Mouse (Mus musculus) megakaryocyte, adult 5-6 weeks (primary cell): ENCODE results near the gene Pycr2. TPM values are rescaled to one million over a fixed set of nuclear protein-coding genes. Genes with fewer than 3 reads are reported as not detected.
A peak's percentile ranks its signal among the peaks of the same experiment; 100 is the strongest.

Experiments used
- ATAC-seq: 2 replicates; pipeline ENCODE4 v1.8.0; 2016; ENCODE audit warnings: mild to moderate bottlenecking, inconsistent platforms; ENCODE audit not compliant: poor library complexity, severe bottlenecking
- total RNA-seq, 2 experiments: library from RNA; stranded (forward) in 1 of 2; stranded (reverse) in 1 of 2; fragments of 153-499, 151-499 nt in 1 of 2; fragments of 221-1000, 200-1000 nt in 1 of 2; gene quantifications; 2 replicates each; pipeline versions ENCODE4 v1.2.3 to v1.2.4; 2015 to 2017

Gene Pycr2
- total RNA-seq (2015) (14.5 and 16.4 TPM in 2 replicates), total RNA-seq (2017) (17.3 and 19.6 TPM in 2 replicates)

DNA sequence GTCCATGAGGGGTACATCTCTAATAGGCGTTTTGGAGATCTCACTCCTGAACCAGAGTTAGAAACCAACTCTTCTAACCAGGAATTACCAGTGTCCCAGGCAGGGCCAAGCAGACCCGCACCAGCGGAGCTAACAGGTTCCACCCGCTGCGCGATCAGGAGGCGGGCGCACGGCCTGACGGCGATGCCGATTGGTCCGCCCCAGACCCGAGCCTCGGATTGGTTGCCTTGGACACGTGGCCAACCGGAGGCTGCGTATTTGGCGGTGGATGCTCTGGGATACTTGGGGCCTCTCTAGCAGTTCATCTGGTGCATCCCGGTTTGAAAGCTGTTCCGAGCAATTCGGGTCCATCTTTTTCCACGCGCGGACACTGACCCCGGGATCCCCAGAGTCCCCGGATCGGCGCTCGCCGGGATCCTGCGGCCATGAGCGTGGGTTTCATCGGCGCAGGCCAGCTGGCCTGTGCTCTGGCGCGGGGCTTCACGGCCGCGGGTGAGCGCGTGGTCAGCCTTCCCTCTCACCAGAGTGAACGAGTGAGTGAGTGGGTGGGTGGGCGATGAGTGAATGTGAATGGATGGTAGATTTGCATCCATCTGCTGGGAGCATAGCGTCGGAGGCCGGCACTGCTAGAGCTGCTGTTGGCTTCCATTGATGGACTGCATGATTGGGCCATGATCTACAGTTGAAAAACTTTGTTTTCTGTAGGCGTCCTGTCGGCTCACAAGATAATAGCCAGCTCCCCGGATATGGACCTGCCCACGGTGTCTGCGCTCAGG, at the start of gene Pycr2:
TSS of gene Pycr2 (plus strand) at position 255 of the 776 bp plus-strand sequence.
- ATAC-seq, result peak; percentile 97

DNA sequence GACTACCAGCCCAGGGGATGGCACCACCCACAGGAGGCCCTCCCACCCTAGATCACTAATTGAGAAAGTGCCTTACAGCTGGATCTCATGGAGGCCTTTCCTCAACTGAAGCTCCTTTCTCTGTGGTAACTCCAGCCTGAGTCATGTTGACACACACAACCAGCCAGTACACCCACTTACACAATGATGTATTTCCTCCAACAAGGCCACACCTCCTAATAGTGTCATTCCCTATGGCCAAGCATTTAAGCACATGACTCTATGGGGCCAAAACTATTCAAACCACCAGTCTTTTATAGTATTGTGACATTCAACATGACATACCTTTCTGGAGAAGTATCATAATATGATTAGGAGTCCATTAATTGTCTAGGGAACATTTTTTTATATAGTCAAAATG, 45.3 kb upstream of the Pycr2 start:
- peak; percentile 87 for ATAC-seq

DNA sequence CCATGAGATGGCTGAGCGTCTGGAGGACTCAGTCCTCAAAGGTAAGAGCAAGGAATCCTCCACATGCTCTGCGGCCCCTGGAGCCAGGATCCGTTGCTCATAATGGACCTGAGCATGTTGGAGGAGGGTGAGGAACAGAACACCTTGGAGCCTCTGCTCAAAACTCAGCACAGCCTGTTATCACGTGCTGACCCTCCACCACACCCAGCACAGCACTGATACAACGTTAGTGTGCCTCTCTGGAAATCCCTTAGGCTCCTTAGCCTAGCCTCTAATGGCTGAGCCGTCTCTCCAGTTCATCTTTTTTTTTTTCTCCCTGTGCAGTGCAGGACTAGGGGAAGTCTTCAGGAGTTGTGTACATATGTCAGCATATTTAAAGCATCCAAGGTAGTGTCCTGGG, 44.1 kb upstream of the Pycr2 start:
- ATAC-seq, result no peak

DNA sequence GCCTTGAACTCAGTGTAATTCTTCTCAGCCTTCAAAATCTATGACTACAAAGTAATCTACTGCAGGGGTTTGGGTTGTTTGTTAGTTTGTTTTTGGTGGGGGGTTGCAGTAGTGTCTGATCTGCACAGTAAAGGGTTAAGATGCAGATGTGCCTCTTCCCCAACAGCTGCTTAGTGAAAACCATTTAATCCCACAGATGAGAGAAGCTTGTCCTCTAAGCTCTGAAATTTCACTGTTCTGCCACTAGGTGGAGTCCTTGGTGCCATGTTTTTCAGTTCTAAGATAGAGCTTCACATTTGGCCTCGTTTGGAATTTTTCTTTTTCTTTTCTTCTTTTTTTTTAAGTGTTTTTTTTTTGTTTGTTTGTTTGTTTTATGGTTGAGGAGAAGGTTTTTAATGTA, 40.5 kb upstream of the Pycr2 start:
- ATAC-seq, result peak; percentile 83

DNA sequence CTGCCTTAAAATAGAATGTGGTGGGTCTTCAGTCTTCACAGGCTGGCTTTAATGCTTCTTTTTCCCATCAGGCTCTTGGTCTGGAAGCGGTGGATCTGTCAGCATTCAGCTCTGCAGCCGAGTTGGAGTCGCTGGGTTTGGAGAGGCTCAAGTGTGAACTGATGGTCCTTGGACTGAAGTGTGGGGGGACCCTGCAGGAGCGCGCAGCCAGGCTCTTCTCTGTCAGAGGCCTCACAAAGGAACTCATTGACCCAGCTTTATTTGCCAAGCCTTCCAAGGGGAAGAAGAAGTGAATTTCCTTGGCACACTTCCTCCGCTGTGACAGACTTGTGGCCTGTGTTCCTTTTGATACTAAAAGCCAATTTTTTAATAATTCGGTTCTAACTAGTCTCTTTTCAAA, 38.1 kb upstream of the Pycr2 start:
- no peak for ATAC-seq

DNA sequence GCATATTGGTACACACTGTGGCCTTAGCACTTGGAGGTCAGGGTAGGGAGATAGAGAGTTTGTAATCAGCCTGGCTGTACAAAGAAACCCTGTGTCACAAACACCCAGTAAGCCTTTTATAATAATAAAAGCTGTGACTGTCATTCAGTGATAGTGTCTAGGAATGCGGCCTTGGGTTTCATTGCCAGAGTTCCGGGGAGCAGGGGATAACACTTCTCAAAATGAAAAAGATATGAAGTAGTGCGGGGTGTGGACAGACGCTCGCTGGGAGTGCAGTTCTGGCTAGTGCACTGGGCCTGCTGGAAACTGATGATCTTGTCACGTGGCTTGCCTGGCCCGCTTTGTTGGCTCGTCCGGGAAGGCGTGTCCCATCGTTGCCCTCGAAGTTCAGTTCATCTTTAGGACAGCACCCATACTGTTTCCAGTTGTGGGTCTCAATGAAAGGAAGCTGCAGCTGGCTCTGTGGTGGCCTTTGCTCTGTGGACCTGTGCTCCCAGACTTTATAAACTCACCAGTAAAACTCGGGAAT, 33.9 kb upstream of the Pycr2 start:
- ATAC-seq, result no peak

DNA sequence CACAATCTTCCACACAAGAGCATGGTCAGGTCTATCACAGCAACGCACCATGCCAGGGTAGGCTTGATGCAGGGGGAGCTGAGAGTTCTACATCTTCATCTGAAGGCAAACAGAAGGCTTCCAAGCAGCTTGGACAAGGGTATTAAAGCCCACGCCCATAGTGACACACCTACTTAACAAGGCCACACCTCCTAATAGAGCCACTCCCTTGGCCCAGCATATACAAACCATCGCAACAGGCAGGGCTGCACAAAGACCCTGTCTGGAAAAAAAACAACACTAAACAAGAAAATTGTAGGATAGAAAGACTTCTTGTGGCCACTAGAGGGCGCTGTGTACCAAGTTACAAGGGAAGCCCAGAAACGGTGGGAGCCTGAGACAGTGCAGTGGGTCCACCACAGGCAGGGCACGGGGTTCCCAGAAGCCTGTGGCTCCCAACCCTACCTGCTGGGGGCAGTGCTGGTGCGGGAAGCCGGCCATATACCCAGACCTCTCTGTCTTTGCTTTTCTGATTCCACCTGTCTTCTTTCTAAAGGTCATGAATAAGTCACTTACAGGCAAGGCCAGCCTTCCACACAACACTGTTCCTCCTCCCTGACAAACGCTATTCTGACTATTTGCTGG, 30.1 kb upstream of the Pycr2 start:
- ATAC-seq, result peak; percentile 99

DNA sequence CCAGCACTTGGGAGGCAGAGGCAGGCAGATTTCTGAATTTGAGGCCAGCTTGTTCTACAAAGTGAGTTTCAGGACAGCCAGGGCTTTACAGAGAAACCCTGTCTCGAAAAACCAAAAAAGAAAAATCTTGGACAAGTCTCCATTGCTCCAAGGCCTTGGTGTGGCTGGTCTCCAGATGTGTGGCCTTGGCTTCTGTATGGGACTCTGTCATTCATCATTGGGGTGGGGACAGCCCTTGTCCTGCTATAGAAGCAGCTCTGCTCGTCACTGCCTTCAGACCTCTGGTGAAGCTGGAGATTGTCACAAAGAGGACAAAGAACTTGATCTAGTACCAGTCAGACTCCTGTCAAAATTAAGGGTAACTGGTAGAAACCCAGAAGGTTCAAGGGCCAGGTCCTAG, 29.5 kb upstream of the Pycr2 start:
- ATAC-seq, result no peak

DNA sequence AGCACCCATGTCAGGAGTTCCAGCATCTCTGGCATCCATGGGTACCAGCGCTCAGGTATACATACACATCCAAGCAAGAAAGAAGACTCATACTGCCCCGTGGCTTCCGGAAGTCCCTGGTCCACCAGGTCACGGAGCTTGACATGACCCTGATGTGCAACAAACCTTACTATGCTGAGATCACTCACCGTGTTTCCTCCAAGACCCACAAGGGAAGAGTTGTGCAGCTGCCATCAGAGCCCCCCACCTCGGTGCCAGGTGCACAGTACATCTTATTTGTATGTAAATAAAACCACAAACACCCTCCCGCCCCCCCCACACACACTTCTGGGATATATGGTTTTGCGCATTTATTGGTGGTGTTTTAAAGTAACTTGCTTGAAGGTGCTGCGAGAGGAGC, 29.0 kb upstream of the Pycr2 start:
- ATAC-seq, result no peak

DNA sequence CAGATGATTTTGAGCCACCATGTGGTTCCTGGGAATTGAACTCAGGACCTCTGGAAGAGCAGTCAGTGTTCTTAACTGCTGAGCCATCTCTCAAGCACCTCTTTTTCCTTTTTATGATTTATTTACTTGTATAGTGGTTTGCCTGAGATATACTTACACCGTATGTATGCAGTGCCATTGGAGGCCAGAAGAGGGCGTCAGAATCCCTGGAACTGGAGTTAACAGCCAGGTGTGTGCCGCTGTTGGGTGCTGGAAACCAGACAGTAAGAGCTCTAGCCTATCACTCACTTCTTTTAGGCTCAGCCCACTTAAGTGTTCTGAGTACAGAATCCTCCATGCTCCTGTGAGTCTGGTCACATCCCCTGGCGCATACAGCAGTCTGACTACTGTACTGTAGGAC, 26.6 kb upstream of the Pycr2 start:
- ATAC-seq, result no peak

DNA sequence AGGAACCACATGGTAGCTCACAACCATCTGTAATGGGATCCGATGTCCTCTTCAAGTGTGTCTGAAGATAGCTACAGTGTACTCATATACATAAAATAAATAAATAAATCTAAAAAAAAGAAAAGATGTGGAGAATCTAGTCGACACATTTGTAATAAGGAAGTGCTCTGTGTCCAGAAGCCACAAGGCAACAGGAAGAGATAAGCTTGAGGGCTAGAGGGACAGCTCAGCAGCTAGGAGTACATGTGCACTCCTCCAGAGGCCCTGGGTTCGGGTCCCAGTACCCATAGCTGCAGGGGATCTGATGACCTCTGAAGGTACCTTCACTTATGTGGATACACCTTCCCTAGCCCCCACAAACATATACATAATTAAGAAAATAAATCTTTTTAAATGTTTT, 22.3 kb upstream of the Pycr2 start:
- ATAC-seq, result no peak

DNA sequence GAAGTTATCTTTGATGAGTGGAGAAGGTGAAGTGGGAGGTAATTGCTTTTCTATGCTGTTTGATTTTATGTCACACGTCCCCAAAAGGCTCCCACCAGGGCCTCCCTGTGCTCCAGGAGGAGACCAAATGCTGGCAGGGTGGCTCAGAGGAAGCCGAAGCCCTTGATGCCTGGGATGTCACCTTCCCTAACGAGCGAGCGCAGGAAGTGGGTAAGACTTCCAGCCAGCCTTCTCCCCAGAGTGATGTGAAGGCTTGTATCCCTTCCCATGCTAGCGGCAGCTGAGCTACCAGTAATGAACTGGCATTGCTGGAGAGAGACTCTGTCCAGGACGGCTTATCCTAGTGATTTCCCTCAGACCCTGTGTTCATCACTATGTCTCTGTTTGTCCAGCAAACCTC, 20.4 kb upstream of the Pycr2 start:
- ATAC-seq, result no peak

DNA sequence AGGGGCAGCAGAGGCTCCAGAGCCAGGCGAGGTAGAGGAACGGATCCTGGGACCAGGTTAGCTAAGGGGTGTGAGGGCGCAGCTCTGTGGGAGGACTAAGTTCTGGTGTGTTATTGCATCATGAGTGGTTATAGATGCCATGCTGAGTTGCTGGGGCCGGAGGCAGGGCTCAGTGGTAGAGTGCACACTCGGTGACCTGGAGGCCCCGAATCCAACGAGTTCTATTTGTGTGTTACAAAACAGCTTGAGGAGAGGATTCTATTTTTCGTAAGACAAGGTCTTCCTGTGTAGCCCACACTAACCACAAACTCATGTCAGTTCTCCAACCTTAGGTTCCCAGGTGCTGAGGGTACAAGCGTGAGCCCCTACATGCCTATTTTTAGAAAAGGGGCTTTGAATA, 19.6 kb upstream of the Pycr2 start:
- peak; percentile 45 for ATAC-seq

DNA sequence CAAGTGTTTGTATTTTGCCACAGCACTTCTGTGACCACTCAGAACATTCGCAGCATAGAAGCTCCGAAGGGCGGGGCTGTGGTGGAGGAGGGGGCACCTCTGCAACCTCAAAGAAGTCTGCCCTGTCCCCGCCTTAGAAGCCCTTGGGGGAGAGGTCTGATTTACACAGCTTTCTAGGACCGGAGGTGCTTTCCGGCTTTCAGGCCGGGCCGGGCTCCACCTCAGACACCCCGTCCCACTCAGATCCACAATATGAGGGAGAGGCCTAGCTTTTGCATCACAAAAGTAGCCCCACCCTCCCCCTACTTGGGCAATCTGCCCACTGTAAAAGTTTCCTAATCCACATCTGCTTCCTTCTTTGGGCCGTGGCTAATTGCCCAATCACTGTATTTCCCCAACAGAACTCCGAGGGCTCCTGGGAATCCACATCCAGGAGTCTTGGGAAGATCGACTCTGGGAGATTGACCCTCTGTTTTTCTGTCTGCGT, 15.5 kb upstream of the Pycr2 start:
- ATAC-seq, result peak; percentile 71

DNA sequence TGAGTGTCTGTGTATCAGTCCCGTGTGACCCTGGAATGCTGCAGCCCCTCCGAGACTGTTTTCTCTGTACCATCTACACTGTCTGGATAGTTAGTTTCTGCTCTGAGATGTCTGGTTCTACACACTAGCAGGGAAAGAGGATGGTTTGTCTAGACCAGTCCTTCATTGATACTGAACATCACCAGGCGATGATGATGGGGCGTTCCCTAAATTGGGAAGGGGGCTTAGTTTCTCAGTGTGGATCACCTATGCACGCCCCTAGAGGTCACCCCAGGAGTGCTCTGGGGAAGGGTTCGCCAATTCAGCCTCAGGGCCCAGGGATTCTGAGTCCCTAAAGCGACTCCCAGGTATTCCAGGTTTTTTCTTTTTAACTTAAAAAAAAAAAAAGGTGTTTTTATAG, 14.9 kb upstream of the Pycr2 start:
- ATAC-seq, result no peak

DNA sequence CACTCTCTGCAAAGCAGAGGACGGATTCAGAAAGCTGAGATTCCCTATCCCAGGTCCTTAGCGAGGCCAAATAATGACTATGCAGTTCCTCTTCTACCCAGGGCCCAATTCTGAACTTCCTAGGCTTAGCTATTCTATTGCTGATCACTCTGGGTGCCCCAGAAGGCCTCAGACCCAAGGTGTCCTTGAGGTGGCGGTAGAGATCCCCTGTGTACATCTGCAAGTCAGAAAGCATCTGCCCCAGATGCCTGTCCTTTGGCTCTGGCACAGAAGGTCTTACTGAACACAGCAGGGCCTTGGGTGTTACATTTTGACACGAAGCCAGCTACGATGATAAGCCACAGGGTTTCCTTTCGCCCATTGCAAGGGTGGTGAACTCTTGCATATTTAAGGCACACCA, 14.3 kb upstream of the Pycr2 start:
- ATAC-seq, result peak; percentile 48

DNA sequence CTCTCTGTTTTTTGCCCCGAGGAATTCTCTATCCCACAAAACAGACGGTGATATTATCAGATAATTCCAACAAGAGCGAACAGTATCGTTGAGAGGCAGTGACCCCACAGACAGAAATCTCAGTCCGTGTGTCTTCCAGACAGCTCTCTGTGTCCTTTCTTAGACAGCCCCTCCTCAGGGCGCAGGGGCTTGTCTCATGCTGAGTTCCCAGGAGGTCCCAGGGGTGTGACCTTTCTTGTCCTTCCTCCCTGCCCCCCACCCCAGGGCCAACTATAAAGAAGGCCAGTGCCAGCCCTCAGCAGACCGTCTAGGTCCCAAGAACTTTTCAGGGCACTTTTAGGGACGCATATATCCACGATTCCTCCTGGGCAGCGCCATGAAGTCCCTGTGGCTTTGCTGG, 11.3 kb upstream of the Pycr2 start, which contains the start of gene Lefty2:
TSS of gene Lefty2 (plus strand) at position 301 of the 400 bp plus-strand sequence.
- no peak for ATAC-seq

DNA sequence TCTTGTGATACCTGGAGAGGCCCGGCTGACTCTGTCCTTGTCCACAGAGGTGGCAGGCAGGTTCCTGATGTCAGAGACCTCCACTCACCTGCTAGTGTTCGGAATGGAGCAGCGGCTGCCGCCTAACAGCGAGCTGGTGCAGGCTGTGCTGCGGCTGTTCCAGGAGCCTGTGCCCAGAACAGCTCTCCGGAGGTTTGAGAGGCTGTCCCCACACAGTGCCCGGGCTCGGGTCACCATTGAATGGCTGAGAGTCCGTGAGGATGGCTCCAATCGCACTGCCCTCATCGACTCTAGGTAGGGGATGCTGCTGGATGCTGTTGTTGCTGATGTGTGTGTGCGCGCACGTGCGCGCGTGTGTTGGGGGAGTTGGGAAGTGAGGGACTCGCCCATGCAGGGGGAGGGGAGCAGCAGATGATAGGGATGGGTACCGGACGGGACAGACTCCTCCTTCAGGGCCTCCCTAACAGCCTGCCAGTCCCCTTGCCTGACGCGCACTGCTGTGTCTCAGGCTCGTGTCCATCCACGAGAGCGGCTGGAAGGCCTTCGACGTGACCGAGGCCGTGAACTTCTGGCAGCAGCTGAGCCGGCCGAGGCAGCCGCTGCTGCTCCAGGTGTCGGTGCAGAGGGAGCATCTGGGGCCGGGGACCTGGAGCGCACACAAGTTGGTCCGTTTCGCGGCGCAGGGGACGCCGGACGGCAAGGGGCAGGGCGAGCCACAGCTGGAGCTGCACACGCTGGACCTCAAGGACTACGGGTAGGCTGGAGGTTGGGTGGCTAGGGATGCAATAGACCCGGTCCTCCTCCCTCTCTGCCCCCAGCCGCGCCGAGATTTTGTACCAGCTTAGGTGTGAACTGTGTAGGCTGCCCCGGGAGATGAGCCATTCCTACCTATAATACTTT, 9.8 kb upstream of the Pycr2 start:
- 0 out of 2 replicates have a peak, but pooled peaks have one; percentile 14 for ATAC-seq

DNA sequence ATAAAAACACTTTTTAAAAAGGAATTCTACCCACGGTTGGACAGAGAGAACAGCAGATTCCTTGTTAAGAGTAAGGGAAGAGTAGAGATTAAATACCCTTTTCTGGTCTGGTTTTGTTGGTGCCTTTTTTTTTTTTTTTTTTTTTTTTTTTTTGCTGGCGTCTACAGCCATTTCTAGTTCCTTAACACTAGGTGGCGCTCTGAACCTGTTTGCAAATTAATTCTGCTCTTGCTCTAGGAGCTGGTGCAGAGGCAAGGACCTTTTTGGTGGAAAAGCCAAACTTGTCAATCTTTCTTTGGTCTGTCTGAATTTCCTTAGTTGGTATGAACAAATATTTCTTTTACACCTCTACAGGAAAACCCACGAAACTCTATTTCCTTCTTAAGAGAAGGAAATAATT, 3.0 kb upstream of the Pycr2 start:
- ATAC-seq, result peak; percentile 33

DNA sequence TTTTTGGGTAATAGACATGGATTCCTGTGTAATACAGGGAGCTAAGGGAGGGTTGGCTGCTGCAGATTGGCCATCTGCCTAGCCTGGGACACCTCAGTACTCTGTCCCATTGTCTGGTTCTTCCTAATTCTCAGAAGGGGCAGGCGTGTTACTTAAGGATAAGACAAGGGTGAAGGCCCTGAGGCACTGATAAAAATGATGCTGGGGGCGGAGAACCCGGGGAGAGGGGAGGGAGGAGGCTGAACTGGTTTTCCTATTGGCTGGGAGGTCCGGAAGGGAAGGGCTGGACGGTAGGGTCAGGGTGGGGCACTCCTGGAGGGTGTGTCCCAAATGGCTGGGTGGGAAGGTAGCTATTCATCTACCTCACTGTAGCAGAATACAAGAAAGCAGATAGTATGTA, 1.2 kb upstream of the Pycr2 start:
- ATAC-seq, result no peak

DNA sequence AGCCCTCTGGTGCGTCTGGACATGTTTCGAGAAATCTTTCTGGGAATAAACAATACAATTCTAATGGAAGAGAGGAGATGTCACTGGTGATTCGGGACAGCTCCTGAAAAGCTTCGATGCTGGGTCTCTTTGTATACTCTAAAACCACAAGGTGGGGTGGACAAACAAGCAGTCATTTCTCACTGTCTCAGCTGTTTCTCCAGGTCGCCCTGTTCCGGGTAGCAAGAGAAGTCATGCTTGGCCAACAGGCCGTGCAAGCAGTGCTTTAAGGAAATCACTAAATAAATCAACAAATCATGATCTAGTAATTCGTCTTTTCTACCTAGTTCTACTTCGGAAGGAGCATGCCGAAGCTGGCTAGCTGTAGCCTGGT, 441 bp upstream of the Pycr2 start:
- ATAC-seq, result peak; percentile 1; the same call in 1 of the 2 replicates
